Mouse (Mus musculus) midbrain, embryonic 15.5 days (tissue): ENCODE measurements around the gene Krtap4-1. TPM values are rescaled to one million over a fixed set of nuclear protein-coding genes. Genes with fewer than 3 reads are reported as not detected.

Experiments used
- ATAC-seq: fragments of 200-750 bp; cut with Nextera tagmentation; replicated peaks from 2 replicates; pipeline ENCODE4 v1.8.0; 2017; ENCODE audit warnings: moderate TSS enrichment
- H3K27ac ChIP-seq: fragments of 300-500 bp; sonication (generic); 2 replicates; pipeline ENCODE4 v1.5.1; 2015; ENCODE audit warnings: mild to moderate bottlenecking, inconsistent platforms
- H3K27me3 ChIP-seq: fragments of 300-500 bp; sonication (generic); replicated peaks from 2 replicates; pipeline ENCODE4 v1.6.1; 2015; ENCODE audit warnings: inconsistent platforms
- H3K36me3 ChIP-seq: fragments of 300-500 bp; sonication (generic); replicated peaks from 2 replicates; pipeline ENCODE4 v1.6.1; 2015; ENCODE audit warnings: inconsistent platforms
- H3K4me1 ChIP-seq: fragments of 300-500 bp; sonication (generic); 2 replicates; pipeline ENCODE4 v1.6.1; 2015; ENCODE audit warnings: inconsistent platforms
- H3K4me2 ChIP-seq: fragments of 300-500 bp; sonication (generic); 2 replicates; pipeline ENCODE4 v1.6.1; 2015; ENCODE audit warnings: inconsistent platforms, mild to moderate bottlenecking, moderate library complexity
- H3K4me3 ChIP-seq: fragments of 300-500 bp; sonication (generic); 2 replicates; pipeline ENCODE4 v1.5.1; 2015; ENCODE audit warnings: mild to moderate bottlenecking, inconsistent platforms
- H3K9ac ChIP-seq: fragments of 300-500 bp; sonication (generic); 2 replicates; pipeline ENCODE4 v1.6.1; 2015; ENCODE audit warnings: mild to moderate bottlenecking, inconsistent platforms
- H3K9me3 ChIP-seq: fragments of 300-500 bp; sonication (generic); 2 replicates; pipeline ENCODE4 v1.6.1; 2016; ENCODE audit warnings: inconsistent platforms
- WGBS: fragments of 180-500 bp; shearing (Covaris S2); methylation state at CpG from one replicate; pipeline ENCODE4 v1.1.7; 2015; ENCODE audit warnings: mixed read lengths; 5-methylcytosine and 5-hydroxymethylcytosine counted together
- polyA plus RNA-seq: library from polyadenylated mRNA; unstranded; fragments of >200 nt; fragmentation: Nextera tagmentation; extraction: Ambion mirVana; gene quantifications from 2 replicates; pipeline ENCODE4 v1.2.1, GENCODE M21; 2015

Gene Krtap4-1
- polyA plus RNA-seq, 1 experiment from 2014 or later: not detected

GRCm38 (mm10) chr11:99580636-99581035 is 47.4 kb downstream of the Krtap4-1 start, which contains the start of gene Krtap1-5:
Krtap1-5 (minus strand) TSS chr11:99581016.
- Histone ChIP-seq H3K27me3 (no peaks in the 10 kb centered on the region), H3K36me3 (no peaks in the 10 kb centered on the region), H3K4me1 (no peaks in the 10 kb centered on the region), H3K27ac (no peak within 1 kb of the TSS), H3K4me3 (no peak within 1 kb of the TSS), H3K9ac (no peak within 1 kb of the TSS), H3K4me2 (no peak within 1 kb of the TSS), H3K9me3 (no peaks in the 10 kb centered on the region)
- WGBS: 90% methylated on average over 6 of the region's 6 CpGs
- no peak for ATAC-seq

Other genes starting within 250 kb of the Krtap4-1 start
- gene Krt10, start 238.9 kb downstream of the Krtap4-1 start, polyA plus RNA-seq: 24.4 and 25.0 TPM in 2 replicates
- 0.14 and 0.23 TPM in 2 replicates for gene Krt12, start 206.0 kb downstream of the Krtap4-1 start, polyA plus RNA-seq
- gene Krt20, start 190.1 kb downstream of the Krtap4-1 start, polyA plus RNA-seq: 0.19 and 0.20 TPM in 2 replicates
- 0.18 TPM in 1 of 2 replicates, not detected in the other for gene Krt23, start 135.1 kb downstream of the Krtap4-1 start, polyA plus RNA-seq
- gene Krt39, start 106.9 kb downstream of the Krtap4-1 start, polyA plus RNA-seq: not detected in 2 replicates
- not detected in 2 replicates for gene Krt40, start 85.1 kb downstream of the Krtap4-1 start, polyA plus RNA-seq
- not detected in 2 replicates for gene Krtap3-3, start 77.4 kb downstream of the Krtap4-1 start, polyA plus RNA-seq
- gene Krtap3-2, start 71.4 kb downstream of the Krtap4-1 start, polyA plus RNA-seq: not detected in 2 replicates
- gene Gm11939, start 68.8 kb downstream of the Krtap4-1 start, polyA plus RNA-seq: not detected in 2 replicates
- gene Krtap3-1, start 61.6 kb downstream of the Krtap4-1 start, polyA plus RNA-seq: not detected in 2 replicates
- not detected in 2 replicates for gene Krtap1-5, start 47.2 kb downstream of the Krtap4-1 start, polyA plus RNA-seq
- gene Krtap1-4, start 44.6 kb downstream of the Krtap4-1 start, polyA plus RNA-seq: not detected in 2 replicates
- gene Krtap1-3, start 36.9 kb downstream of the Krtap4-1 start, polyA plus RNA-seq: not detected in 2 replicates
- not detected in 2 replicates for gene Krtap9-3, start 30.1 kb downstream of the Krtap4-1 start, polyA plus RNA-seq
- not detected in 2 replicates for gene Gm11938, start 24.9 kb downstream of the Krtap4-1 start, polyA plus RNA-seq
- not detected in 2 replicates for gene Gm11937, start 18.0 kb downstream of the Krtap4-1 start, polyA plus RNA-seq
- not detected in 2 replicates for gene Krtap2-4, start 13.4 kb downstream of the Krtap4-1 start, polyA plus RNA-seq
- gene Gm11562, start 7.8 kb downstream of the Krtap4-1 start, polyA plus RNA-seq: not detected in 2 replicates
- gene Krtap4-2, start 6.8 kb upstream of the Krtap4-1 start, polyA plus RNA-seq: not detected in 2 replicates
- gene Krtap4-7, start 15.9 kb upstream of the Krtap4-1 start, polyA plus RNA-seq: not detected in 2 replicates
- gene Gm11555, start 22.0 kb upstream of the Krtap4-1 start, polyA plus RNA-seq: not detected in 2 replicates
- not detected in 2 replicates for gene Gm11563, start 30.7 kb upstream of the Krtap4-1 start, polyA plus RNA-seq
- not detected in 2 replicates for gene Krtap4-6, start 37.7 kb upstream of the Krtap4-1 start, polyA plus RNA-seq
- not detected in 2 replicates for gene Gm14190, start 62.5 kb upstream of the Krtap4-1 start, polyA plus RNA-seq
- not detected in 2 replicates for gene Gm14180, start 106.1 kb upstream of the Krtap4-1 start, polyA plus RNA-seq
- not detected in 2 replicates for gene Gm11595, start 144.7 kb upstream of the Krtap4-1 start, polyA plus RNA-seq
- not detected in 2 replicates for gene Krtap4-8, start 152.5 kb upstream of the Krtap4-1 start, polyA plus RNA-seq
- gene Krtap4-9, start 157.0 kb upstream of the Krtap4-1 start, polyA plus RNA-seq: not detected in 2 replicates
- gene Gm11596, start 165.2 kb upstream of the Krtap4-1 start, polyA plus RNA-seq: not detected in 2 replicates
- gene Gm11569, start 170.7 kb upstream of the Krtap4-1 start, polyA plus RNA-seq: not detected in 2 replicates
- gene Gm11554, start 176.2 kb upstream of the Krtap4-1 start, polyA plus RNA-seq: not detected in 2 replicates
- not detected in 2 replicates for gene Krtap4-13, start 181.7 kb upstream of the Krtap4-1 start, polyA plus RNA-seq
- not detected in 2 replicates for gene Gm11564, start 187.4 kb upstream of the Krtap4-1 start, polyA plus RNA-seq
- gene 2300003K06Rik, start 209.8 kb upstream of the Krtap4-1 start, polyA plus RNA-seq: not detected in 2 replicates
- gene Krtap4-16, start 223.4 kb upstream of the Krtap4-1 start, polyA plus RNA-seq: not detected in 2 replicates
- not detected in 2 replicates for gene Gm11568, start 229.7 kb upstream of the Krtap4-1 start, polyA plus RNA-seq
- not detected in 2 replicates for gene Gm11559, start 236.2 kb upstream of the Krtap4-1 start, polyA plus RNA-seq
- not detected in 2 replicates for gene Krtap9-1, start 245.2 kb upstream of the Krtap4-1 start, polyA plus RNA-seq